Mouse (Mus musculus) cerebellum, adult 9-11 months (tissue): ENCODE measurements at regions not wholly inside any gene's neighbourhood (a gene's known extent, or its start where the extent isn't known, plus 50 kb on each side); places are given as distances from the start of the nearest gene placed in this dataset.
"Not testable (repeated sequence)": the region's sequence is repeated elsewhere in the genome, so short reads cannot be mapped to it uniquely, and the experiment has no call there.

Experiments used
- DNase-seq: peaks from one replicate; pipeline ENCODE4 v3.0.0; 2022

- DNase-seq: no peak
Observed at GRCm38 (mm10) chr1:80969927-80970326, 106.8 kb upstream of the Nyap2 start.

- no peak for DNase-seq
Observed at GRCm38 (mm10) chr1:80969194-80969593, 107.6 kb upstream of the Nyap2 start.

- no peak for DNase-seq
Observed at GRCm38 (mm10) chr1:80965792-80966191, 111.0 kb upstream of the Nyap2 start.

DNA sequence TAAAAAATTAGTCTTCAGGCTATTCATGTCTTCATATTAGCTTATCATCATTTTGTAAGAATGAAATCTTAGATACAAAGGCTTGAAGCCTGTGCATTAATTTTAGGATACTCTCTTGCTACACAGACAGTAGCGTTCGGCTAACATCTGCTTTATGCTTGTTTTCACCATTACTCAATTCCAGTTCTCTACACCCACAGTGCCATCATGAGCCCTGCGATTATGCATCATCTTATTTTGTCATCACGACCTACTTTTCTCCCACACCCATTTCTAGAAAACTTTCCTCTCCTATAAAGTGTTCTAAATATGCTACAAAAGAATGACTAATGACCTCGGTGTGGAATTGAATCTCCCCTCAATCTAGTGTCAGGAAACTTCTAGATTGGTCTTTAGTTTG is 112.4 kb upstream of the Nyap2 start:
- DNase-seq: no peak

DNA sequence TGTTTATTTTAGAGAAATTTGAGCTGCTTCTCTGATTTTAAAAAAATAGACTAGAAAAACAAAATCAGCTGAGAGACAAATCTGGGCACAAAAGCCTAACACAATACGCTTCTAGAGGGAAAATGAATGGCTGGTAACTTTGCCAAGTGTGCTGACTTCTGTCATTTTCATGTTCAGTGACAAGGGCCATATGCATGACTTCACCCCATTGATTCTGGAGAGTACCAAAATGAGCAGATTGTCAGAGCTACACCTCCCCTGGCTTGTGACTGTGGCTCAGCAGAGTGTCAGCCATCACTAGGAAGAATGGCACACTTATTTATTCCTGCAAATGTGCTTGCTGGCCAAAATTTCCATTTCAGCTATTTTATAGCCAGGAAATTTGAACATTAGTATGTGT is 112.9 kb upstream of the Nyap2 start:
- peak; percentile 47 for DNase-seq

DNA sequence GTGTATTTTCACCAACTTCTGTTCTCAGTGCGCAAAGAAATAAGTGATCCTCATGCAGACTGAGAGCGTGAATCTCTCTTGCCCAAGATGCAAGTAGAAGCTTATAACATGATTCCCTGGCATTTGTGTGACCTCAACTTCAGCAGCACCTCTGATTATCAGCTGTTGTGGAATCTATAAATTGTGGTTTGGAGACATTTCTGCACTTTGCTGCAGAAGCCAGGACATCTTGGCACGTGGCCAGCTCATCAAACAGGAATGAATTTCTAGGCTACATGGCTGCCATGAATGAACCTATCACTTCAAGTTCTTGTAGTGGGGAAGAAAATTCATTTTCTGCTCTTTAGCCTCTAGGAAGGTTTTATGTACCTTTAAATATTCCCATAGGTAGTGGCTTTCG is 126.3 kb upstream of the Nyap2 start:
- no peak for DNase-seq

DNA sequence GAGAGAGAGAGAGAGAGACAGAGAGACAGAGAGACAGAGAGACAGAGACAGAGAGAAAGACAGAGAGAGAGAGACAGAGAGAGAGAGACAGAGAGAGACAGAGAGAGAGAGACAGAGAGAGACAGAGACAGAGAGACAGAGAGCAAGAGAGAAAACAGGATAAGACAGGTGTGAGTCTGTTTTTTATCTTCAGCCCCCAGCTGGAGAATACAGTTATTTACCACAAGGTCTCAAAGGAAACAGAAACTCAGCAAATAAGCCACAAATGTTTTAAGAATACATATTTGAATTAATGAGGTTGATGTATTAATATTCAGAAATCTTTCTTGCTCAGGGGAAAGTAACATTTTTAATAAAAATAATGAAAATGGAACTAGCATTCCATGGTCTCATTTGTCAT is 130.7 kb upstream of the Nyap2 start:
- not testable (repeated sequence) for DNase-seq

DNA sequence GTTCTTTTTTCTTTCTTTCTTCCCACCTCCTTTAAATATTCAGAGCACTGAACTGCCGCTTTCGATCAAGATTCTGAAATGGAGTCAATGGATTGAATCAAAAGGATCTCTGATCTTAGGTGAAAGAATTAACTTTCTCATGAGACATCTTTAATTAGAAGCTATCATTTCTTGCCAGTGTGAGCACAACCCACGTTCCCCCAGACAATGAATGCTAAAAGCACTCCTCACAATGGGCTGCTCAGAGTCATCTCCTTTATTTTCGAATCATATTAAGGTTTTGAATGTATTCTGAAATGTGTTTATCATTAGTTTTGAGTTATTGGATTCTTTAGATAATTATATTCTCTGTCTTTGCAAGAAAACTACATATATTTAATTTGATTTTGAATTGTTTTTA is 137.4 kb upstream of the Nyap2 start:
- DNase-seq: no peak

GRCm38 (mm10) chr1:80899281-80899680 is 141.0 kb upstream of the Dock10 start:
- DNase-seq: no peak

DNA sequence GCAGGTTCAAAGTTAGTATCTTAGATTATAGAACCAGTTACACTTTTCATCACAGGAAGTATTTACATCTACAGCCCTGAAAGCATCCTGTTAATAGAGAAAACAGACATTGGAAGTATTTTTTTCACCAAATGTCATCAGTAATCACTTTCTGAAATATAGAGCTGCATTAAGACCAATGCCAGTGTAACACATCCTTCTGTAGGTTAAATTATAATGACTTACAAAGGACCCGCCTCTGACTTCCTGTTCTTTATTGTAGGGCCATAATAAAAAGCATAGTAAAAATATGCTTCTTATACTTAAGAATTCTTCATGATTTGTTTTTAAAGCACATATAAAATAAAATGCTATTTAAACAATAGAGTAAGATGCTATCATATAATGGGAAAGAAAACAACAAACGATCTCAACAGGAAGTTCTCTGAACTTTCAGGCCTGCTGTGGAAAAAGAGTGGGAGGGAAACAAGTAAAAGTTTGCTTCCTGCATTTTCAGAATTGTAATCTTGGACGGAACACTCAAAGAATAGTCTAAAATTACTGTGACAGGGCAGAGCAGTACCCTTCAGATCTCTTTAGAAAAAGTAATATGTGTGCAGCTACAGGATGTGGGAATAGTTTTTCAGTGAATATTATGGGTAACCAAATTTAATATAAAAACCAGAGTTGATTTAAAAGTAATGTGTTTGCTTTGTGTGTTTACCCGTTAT is 116.0 kb upstream of the Dock10 start:
- no peak for DNase-seq

GRCm38 (mm10) chr1:80873596-80873995 is 115.3 kb upstream of the Dock10 start:
- no peak for DNase-seq

GRCm38 (mm10) chr1:80868805-80869204 is 110.5 kb upstream of the Dock10 start:
- DNase-seq: no peak

DNA sequence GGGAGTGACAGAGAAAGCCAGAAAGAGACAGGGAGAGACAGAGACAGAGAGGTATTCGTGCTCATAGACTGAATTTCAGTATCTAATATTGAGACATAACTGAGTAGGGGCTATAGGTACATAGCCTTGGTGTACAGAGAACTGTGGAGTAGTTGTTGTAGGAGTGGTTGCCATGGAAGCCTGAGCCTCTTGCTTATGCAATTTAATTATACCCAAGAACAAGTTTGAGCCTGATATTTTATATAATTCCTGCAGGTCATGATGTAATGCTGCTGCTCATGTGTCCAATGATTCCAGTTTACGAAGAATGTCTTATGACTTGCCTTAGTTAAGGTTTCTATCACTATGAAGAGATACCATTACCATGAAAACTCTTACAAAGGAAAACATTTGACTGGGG is 98.7 kb upstream of the Dock10 start:
- DNase-seq: no peak

DNA sequence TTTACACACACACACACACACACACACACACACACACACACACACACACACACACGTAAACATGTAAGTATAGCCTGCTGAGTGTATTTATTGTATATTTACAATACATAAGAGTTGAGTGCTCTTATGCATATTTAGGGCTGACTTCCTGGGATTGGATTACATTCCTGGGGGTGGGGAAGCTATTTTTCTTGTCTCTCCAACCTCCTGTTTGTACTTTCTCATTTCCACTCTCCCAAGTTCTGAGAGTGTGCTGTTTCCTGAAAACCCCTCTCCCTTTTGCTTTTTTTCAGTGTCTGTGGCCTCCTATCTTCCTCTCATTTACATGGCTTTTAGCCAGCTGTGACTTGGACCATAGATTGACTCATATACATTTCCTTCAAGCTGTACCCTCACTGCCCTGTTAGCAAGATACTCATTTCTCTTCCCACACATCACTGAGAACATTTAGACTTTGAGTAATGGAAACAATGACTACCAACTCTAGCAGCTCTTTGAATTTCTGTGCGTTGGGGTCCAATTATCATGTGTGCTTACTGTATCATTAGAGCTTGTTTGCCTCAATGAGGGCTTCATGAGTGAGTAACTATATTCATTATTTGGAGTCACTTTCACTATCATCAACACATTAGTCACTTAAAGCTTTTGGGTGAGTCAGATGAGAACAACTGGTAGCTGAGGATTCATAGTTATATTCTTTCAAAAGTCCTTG is 96.8 kb upstream of the Dock10 start:
- DNase-seq: no peak

DNA sequence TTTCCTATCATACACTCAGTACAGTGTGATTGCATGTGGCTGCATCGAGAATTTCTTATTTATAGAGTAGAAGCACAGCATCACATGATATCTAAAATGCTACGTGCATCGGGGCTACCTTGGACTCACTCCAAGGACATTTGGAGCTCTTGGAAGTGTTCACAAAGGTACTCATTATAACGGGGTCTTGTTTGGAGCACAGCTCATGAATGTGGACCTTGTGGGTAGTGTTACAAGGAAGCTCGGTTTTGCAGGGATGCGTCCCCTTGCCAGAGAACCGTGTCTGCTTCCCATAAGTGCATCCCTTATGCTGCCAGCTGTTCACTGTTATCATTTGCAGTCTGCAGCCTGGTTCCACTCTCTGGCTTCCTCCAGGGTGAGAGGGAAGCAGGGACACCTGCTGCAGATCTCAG is 96.0 kb upstream of the Dock10 start:
- DNase-seq: peak; percentile 12

- DNase-seq: peak; percentile 39
Observed at GRCm38 (mm10) chr1:80852761-80853160, 94.4 kb upstream of the Dock10 start.

GRCm38 (mm10) chr1:80830196-80830794 is 72.0 kb upstream of the Dock10 start:
- no peak for DNase-seq

DNA sequence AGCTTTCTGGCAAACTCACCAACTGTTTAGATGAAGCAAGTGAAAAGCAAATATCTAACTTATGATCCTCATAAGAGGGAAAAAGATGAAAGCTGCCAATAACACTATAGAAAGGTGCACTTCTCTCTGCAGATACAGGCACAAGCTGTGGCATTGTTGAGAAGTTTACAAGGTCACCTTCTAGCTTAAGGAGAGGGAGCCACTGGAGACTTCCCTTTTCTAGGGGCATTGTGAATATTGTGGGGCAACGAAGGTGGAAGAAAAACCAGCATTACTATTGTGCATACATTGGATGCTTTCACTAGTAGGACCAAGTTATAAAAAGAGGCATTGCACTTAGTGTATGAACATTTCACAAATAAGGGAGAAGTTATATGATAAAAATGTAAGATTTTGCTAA is 68.1 kb upstream of the Dock10 start:
- no peak for DNase-seq

DNA sequence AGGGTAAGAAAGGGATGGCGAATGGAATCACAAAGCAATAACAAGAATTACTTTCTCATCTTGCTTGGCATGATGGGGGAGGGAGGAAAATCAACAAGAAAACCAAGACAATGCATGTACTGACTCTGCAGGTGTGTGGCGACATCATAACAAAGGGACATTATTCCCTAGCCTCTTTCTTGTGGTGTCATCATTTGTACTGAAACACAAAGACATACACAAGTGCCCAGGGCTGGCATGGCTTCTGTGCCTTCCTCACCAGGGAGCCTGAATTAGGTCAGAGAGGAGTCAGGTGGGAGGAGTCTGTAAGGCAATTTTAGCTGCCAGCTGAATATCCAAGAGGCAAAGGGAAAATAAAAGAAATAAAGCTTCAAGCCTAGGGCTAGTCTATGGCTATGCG is 65.6 kb upstream of the Dock10 start:
- DNase-seq: peak; percentile 22

DNA sequence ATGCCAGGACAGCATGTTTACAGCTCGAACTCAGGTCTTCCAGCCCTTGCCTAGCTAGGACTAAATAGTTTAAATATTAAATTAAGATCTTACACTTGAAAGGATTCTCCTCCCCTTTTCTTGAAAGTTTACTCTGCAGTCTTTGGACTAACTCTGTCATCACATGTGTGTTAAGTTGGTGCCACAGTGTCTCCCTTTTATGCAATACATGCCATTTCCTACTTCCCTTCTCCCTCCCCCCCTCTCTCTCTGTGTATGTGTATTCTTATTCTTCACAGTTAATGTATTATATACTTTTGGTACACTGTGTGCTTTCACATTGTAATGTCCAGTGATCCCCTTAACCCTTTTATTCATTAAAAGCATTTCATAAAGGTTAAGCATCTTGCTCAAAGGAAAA is 63.9 kb upstream of the Dock10 start:
- DNase-seq: no peak

- no peak for DNase-seq
Observed at GRCm38 (mm10) chr1:80812906-80813305, 54.6 kb upstream of the Dock10 start.
